Mouse (Mus musculus): ENCODE results near the gene Pla2g4f. TPM values are rescaled to one million over a fixed set of nuclear protein-coding genes. Genes with fewer than 3 reads are reported as not detected.

Pla2g4f gene
- total and polyA plus RNA-seq, 3 experiments, result not detected

DNA sequence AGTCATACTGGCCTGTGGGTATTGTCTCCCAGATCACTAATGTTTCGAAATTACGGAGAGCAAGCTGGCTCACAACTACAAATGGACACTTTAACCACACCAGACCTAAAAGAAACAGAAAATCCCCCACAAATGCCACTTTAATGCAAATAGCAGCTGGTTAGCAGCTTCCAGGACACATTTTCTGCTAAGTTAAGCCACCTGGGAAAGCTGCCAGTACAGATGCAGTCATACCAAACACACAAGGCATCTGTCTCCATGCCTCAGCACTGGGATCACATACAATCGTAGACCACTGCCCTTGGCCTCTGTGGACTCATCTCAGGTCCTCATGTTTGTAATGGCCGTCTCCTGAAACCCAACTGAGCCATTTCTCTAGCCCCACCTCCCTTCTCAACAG is 17.6 kb upstream of the Pla2g4f start:
- H3K9ac ChIP-seq (ENCODE audit: control insufficient read depth, low read depth, low read length, poor library complexity, severe bottlenecking), result no peak overlapping the region
- no peak overlapping the region for H3K27ac ChIP-seq (ENCODE audit: control insufficient read depth, low read depth, low read length)
- DNase-seq (ENCODE audit: low read depth, low spot score), result no peak
- H3K4me1 ChIP-seq (ENCODE audit: control insufficient read depth in 1 of 2, insufficient read depth in 2 of 2, low read length in 2 of 2), result no peaks in the 10 kb centered on the region
- no peaks in the 10 kb centered on the region for H3K79me2 ChIP-seq (ENCODE audit: control insufficient read depth, insufficient read depth, low read length, poor library complexity)
- no peak for TF ChIP-seq BHLHE40 (IDR thresholded peaks at IDR 0.05; ENCODE audit: borderline replicate concordance, low read depth, low read length)
- no peak for TF ChIP-seq TAL1 (IDR thresholded peaks at IDR 0.05; ENCODE audit: low read length)
- TF ChIP-seq TCF12 (IDR thresholded peaks at IDR 0.05; ENCODE audit: low read depth, low read length), result no peak
- no peak for TF ChIP-seq KAT2A (conservative IDR thresholded peaks at IDR 0.05; ENCODE audit: low read depth, low read length)
- no peak for TF ChIP-seq MYB (IDR thresholded peaks at IDR 0.05; ENCODE audit: low read depth, low read length)
- TF ChIP-seq USF1 (IDR thresholded peaks at IDR 0.05; ENCODE audit: low read depth, low read length), result no peak
- no peaks in the 10 kb centered on the region for H3K27me3 ChIP-seq (ENCODE audit: control insufficient read depth in 1 of 2, insufficient read depth in 2 of 2, low read length in 2 of 2)
- no peaks in the 10 kb centered on the region for H3K9me3 ChIP-seq (replicated peaks; ENCODE audit: insufficient read depth, low read length)
- H3K36me3 ChIP-seq (ENCODE audit: control insufficient read depth in 1 of 2, insufficient read depth in 2 of 2, low read length in 2 of 2), result peaks cover 0 to 4% of the 10 kb centered on the region in 2 experiments; a peak in 2 of 4 replicates
- no peak overlapping the region for H3K4me3 ChIP-seq (ENCODE audit: control insufficient read depth in 1 of 2, insufficient read depth in 1 of 2, low read depth in 2 of 2, low read length in 2 of 2)

DNA sequence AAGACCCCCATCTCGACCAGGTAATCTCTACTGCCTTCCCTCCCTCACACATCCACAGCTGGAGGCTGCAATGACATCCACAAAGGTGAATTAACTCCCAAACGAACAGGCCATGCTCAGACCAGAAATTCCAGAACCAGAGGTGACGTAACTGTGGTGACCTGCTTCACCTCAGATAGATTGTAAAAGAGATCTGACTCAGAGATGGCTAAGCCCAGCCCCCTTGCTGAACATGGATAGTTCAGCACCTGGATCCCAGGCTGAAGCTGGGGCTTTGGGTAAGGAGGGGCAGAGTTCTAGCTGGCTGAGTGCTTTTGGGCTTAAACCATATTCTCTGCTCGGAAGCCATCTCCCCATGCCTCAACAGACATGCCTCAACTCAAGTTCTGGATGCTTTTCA is 1.1 kb upstream of the Pla2g4f start:
- TF ChIP-seq GABPA (IDR thresholded peaks at IDR 0.05; ENCODE audit: low read depth, low read length) (no peak), EP300 (IDR thresholded peaks at IDR 0.05; ENCODE audit: low read depth in 1 of 2, low read length in 2 of 2) (no peak), SMC3 (IDR thresholded peaks at IDR 0.05; ENCODE audit: low read depth, low read length) (no peak), CHD2 (IDR thresholded peaks at IDR 0.05; ENCODE audit: low read length) (no peak), ZKSCAN1 (IDR thresholded peaks at IDR 0.05; ENCODE audit: low read depth, low read length) (no peak), NRF1 (IDR thresholded peaks at IDR 0.05; ENCODE audit: insufficient read depth, low read depth, low read length, poor library complexity, severe bottlenecking) (no peak)
- DNase-seq (ENCODE audit: low read depth, low spot score), result no peak
- H3K9ac ChIP-seq (ENCODE audit: control insufficient read depth, low read depth, low read length, poor library complexity, severe bottlenecking), result no peak overlapping the region
- no peak overlapping the region for H3K27ac ChIP-seq (ENCODE audit: control insufficient read depth, low read depth, low read length)
- no peaks in the 10 kb centered on the region for H3K79me2 ChIP-seq (ENCODE audit: control insufficient read depth, insufficient read depth, low read length, poor library complexity)
- no peaks in the 10 kb centered on the region; a peak in 1 of 4 replicates for H3K27me3 ChIP-seq (ENCODE audit: control insufficient read depth in 1 of 2, insufficient read depth in 2 of 2, low read length in 2 of 2)
- H3K9me3 ChIP-seq (replicated peaks; ENCODE audit: insufficient read depth, low read length), result no peaks in the 10 kb centered on the region
- H3K36me3 ChIP-seq (ENCODE audit: control insufficient read depth in 1 of 2, insufficient read depth in 2 of 2, low read length in 2 of 2), result no peaks in the 10 kb centered on the region; a peak in 1 of 4 replicates
- no peak overlapping the region for H3K4me3 ChIP-seq (ENCODE audit: control insufficient read depth in 1 of 2, insufficient read depth in 1 of 2, low read depth in 2 of 2, low read length in 2 of 2)
- H3K4me1 ChIP-seq (ENCODE audit: control insufficient read depth in 1 of 2, insufficient read depth in 2 of 2, low read length in 2 of 2), result no peaks in the 10 kb centered on the region

DNA sequence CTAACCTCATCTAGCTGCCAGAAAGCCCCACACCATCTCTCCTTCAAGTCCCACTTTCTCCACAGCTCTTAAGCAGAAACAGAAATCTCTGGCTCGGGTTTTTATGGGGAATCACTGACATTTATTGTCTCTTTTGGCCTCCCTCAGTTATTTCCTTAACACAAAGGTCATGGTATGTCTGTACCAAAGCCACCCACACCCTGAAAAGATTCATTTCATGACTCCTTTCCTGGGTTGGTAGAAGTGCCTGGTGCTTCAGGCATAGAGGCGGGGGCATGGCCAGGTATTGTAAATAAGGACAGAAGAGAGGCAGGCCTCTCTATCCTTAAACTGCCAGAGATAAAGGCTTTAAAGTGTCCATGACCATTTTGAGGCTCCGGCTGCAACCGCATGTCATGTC is 522 bp upstream of the Pla2g4f start:
- no peak overlapping the region for H3K27ac ChIP-seq (ENCODE audit: control insufficient read depth, low read depth, low read length)
- no peak for TF ChIP-seq POLR2A (IDR thresholded peaks at IDR 0.05; ENCODE audit: control insufficient read depth in 1 of 2, insufficient read depth in 1 of 2, low read depth in 1 of 2, low read length in 2 of 2, poor library complexity in 1 of 2)
- TF ChIP-seq ZNF384 (IDR thresholded peaks at IDR 0.05; ENCODE audit: low read depth, low read length), result no peak
- no peak for TF ChIP-seq TAL1 (IDR thresholded peaks at IDR 0.05; ENCODE audit: low read length)
- no peak for TF ChIP-seq MEF2A (IDR thresholded peaks at IDR 0.05; ENCODE audit: extremely low read depth, insufficient replicate concordance, low read depth, low read length, poor library complexity, severe bottlenecking)
- no peak for TF ChIP-seq USF2 (IDR thresholded peaks at IDR 0.05; ENCODE audit: borderline replicate concordance in 1 of 2, insufficient read depth in 1 of 2, low read depth in 1 of 2, low read length in 2 of 2)
- TF ChIP-seq CHD1 (IDR thresholded peaks at IDR 0.05; ENCODE audit: low read depth, low read length), result no peak
- no peaks in the 10 kb centered on the region for H3K79me2 ChIP-seq (ENCODE audit: control insufficient read depth, insufficient read depth, low read length, poor library complexity)
- H3K9ac ChIP-seq (ENCODE audit: control insufficient read depth, low read depth, low read length, poor library complexity, severe bottlenecking), result no peak overlapping the region
- H3K9me3 ChIP-seq (replicated peaks; ENCODE audit: insufficient read depth, low read length), result no peaks in the 10 kb centered on the region
- H3K4me3 ChIP-seq (ENCODE audit: control insufficient read depth in 1 of 2, insufficient read depth in 1 of 2, low read depth in 2 of 2, low read length in 2 of 2), result no peak overlapping the region
- no peak for DNase-seq (ENCODE audit: low read depth, low spot score)
- no peaks in the 10 kb centered on the region; a peak in 1 of 4 replicates for H3K36me3 ChIP-seq (ENCODE audit: control insufficient read depth in 1 of 2, insufficient read depth in 2 of 2, low read length in 2 of 2)
- no peaks in the 10 kb centered on the region; a peak in 1 of 4 replicates for H3K27me3 ChIP-seq (ENCODE audit: control insufficient read depth in 1 of 2, insufficient read depth in 2 of 2, low read length in 2 of 2)
- H3K4me1 ChIP-seq (ENCODE audit: control insufficient read depth in 1 of 2, insufficient read depth in 2 of 2, low read length in 2 of 2), result no peaks in the 10 kb centered on the region
